Mouse (Mus musculus) urinary bladder, adult 18-20 months (tissue): ENCODE data around the gene Gm10197.
"Not testable (repeated sequence)": the region's sequence is repeated elsewhere in the genome, so short reads cannot be mapped to it uniquely, and the experiment has no call there.

Experiments used
- DNase-seq, 2 experiments: peaks; one replicate each; pipeline ENCODE4 v3.0.0; 2022; ENCODE audit warnings: low spot score in 2 of 2, mixed read lengths in 2 of 2

Gene Gm10197

DNA sequence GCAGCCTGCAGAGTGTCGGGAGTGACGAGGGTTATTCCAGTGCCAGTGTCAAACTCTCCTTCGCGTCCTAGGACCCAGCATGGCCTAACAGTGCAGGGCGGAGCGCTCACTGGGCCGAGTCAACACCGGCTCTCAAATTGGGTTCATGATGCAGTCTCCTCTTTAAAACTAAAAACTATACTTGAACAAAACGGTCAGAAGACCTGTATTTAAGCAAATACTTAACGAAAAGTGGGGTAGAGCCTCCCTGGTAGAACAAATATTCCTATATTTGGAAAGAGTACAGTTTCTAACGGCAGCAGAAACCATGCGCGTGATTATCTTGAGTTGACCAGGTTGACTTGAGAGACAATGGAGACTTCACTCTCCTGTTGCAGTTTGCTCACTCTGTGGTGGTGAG, at the start of gene Gm10197:
Gene Gm10197, minus strand, starts transcription at position 101 of the 400 bp plus-strand sequence.
- no peak for DNase-seq

DNA sequence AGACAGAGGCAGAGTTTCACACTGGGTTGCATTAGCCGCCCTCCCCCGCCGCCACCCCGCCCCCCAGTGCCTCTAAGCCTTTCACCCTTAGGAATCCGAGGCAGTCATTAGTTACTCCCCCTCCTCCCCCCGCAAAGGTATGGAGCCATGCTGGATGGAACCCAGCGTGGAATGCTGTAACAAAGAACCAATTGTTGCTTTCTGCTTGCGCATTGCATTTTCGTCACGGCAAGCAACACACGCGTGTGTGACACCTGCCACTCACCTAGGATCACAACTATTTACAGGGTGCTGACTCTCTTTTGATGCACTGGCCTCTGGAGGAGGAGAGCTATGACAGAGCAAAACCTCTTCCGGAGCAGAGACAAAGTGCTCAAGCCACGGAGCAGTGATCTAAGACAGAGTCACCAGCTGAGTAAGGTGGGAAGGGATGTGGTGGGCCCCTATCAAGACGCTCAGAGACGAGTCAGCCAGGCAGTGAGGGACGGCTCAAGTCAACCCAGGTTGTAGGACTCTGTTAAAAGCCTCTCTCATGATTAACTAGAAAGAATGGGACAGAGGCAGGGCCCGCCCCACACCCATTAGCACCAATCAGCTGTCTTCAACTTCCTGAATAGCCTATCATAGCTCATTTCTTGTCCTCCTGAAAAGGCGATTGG, 49.5 kb upstream of the Gm10197 start:
- peak; percentile 59 to 63 for DNase-seq

DNA sequence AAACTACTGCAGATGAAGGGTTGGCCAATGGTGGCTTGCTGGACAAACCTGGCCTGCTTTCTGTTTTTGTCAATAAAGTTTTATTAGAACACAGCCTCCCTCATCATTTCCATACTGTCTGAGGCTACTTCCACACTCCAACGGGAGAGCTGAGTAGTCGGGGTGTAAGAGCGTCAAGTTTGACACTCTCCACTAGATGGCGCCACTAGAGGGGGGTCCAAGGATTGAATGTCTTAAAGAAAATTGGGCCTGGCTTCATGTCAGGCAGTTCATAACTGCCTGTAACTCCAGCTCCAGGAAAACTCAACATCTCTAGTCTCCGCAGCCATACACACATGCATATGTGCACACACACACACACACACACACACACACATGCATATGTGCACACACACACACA, 48.3 kb upstream of the Gm10197 start:
- peak in 1 of 2 experiments; percentile 42 for DNase-seq

DNA sequence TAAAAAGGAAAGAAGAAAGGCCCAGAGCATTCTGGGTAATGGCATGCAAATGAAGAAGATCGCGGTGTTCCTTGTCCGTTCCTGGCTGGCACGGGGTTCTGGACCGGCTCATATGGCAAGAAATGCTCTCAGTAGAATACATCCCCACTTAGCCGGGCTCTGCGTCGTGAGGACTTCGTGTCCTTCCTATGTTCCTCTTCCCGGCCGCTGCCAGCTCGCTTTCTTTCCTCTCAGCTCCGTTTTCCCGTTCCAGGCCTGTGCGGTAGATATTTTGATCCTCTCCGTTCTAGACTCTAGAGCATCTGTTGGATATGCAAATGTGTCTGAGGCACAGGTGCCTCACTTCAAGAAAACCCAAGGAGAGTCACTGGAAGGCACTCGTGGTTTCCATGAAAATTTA, 43.6 kb upstream of the Gm10197 start:
- DNase-seq: no peak

DNA sequence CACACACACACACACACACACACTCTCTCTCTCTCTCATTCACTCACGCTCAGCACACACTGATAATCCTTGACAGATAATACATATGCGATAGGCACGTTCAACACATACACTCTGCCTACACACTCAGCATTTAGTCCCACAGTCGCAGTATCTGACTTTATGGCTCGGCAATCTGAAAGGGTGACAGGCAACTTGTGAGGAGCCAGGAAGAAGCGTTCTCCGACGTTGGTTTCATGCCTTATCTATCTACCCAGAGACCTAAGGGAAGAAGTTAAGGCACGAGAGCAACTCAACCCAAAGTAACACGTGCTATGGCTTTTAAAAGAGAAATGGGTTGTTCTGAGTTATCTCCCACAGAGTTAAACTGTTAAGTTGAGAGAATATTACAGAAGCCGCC, 43.1 kb upstream of the Gm10197 start:
- no peak for DNase-seq

DNA sequence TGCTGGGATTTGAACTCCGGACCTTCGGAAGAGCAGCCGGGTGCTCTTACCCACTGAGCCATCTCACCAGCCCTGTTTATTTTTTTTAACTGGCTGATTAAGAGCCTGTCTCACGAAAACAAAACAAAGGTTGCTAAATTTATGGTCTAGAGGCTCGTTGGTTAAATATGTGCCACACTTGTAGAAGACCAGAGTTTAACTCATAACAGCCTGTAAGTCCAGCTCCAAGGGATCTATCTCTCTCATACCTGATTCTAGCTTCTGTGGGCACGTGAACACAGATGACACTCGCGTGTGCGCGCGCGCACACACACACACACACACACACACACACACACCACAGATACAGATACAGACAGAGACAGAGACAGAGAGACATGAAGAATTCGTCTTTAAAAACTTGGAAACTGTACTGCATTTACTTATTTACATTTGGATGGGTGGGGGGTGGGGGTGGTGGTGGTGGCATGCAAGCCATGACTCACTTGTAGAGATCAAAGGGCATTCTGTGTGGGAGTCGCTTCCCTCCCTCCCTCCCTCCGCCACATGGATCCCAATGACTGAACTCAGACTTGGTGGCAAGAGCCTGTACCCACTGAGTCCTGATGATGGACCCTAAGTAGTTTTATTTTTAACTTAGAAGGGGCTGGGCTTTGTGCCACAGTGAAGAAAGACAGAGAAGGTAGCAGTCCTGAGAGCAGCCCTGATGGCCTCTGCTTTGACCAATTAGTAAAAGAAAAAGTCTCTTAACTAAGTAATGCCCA, 42.2 kb upstream of the Gm10197 start:
- no peak for DNase-seq

DNA sequence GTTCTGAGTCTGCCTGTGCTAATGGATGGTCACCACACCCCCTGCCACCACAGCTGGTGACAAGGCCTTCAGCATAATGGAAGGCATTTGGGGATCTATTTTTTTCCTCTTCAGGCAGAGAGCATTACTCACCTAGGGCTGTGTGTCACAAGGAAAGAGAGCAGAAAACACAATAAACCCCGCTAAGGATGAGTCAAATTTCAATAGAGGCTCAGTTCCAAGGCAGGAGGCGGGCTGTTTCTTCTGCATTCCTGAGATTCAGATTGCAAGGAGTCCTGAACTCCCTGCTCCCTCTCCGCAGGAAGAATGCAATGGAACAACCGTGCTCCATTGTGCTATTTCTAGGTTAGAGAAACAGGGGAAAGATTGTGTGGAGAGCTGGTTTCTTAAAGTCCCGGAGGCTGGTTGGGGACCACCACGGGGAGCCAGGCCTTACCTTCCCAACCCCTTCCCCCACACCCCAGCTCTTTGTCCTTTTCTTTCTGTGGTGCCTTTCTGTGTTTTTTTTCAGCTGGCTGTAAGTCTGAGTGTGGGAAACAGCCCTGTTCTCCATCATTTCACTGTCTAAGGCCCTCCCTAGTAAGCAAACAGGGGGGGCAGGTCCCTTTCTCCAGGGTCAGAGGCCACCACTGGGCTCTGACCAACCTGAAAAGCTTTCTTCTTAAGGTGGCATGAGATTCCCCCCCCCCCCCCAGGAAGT, 40.7 kb upstream of the Gm10197 start:
- DNase-seq: no peak

DNA sequence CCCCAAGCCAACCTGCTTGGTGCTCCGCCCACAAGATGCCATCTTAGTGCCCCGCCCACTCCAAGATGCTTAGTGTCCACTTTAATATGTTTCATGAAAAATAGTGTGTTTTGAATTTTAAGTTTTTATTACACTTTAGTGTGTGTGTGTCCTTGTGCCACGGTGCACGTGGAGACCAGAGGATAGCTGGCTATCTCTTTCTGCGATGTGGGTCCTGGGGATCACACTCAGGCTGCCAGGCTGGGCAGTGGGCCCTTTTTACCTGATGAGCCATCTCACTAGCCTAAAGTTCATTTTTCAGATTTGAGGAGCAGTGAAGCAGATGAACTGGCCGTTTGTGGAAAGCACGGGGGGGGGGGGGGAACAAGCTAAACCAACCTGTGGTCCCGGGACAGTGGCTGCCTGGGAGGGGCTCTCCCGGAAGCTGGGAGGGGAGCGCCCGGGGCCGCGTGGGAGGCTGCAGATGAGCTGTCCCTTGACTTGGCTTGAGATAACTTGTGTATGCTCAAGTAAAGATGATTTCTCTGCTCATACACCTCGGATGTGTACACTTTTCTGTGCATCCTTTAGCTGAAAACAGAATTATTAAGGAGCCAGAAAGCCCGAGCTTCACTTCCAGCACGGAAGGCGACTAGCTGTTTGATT, 38.2 kb upstream of the Gm10197 start:
- DNase-seq: no peak

DNA sequence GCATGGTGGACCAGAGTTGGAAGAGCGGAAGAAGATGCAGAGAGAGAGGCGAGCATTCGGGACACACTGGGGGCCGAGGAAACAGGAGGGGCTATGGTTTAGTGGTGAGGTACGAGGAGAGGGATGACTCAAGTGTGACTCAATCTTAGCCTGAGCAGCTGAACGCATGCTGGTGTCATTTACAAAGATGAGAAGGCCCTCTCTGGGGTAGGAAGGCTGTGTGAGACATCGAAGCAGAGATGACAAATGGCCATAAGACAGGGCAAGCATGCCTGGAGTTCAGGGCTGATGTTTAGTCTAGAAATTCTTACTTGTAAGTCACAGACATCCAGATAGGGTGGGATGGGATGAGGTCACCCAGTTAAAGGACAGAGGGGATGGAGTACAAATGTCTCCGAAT, 36.8 kb upstream of the Gm10197 start:
- no peak for DNase-seq

DNA sequence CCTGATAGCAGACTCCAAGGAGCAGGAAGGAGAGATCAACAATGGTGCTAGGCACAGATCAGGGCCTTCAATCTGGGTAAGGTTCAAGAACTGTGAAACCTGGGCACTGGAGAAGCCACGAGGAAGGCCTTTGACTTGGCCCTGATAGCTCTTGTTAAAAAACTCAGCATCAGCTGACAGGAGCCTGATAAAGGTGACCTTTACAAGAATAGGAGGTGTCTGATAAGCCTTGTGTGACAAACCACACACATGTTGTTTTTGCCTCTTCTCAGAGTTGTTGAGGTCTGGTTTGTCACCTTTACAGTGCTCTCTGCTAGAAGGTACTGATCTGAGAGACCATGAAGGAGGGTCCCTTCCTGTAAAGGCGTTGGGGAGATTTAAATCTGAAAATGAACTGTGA, 35.8 kb upstream of the Gm10197 start:
- DNase-seq: no peak

DNA sequence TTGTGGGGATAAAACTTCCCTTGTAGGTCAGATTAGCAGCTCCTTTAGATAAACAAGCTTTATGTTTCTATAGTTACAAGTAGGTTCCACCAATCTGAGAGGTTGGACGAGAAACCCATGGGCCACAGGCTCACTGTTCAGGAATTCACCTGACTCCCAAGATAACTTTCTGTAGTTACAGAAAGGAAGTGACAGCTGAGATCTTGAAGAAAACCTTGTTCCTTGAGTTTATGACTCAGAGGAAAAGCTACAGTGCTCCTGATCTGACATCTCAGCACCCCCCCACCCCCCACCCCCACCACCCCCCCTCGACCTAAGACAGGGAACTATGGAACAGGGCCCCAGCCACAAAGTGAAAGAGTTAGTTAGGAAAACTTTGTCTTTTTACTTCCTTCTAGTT, 34.2 kb upstream of the Gm10197 start:
- DNase-seq: no peak

DNA sequence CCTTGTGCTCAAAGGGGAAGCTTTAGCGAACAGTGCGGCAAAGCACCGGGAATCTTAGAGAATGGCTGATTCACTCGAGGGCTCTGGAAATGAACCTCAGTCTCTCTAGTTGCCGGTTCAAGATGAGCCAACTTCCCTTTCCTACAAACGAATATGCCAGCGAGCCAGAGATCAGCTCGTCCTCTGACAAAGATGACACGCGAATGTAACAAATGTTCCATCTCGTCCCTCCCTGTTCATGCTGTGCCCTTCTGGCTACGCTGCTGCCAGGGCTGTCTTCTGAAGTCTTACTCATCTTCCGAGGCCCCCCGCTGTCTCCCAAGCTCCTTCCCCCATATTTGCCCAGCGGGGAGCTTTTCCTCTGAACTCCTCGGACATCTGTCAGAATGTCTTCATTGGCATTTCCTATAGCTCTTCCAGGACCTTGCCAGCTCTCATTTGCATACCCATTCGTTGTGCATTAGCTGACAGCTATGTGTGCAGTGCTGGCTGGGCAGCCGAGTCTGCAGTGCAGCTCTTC, 33.3 kb upstream of the Gm10197 start:
- no peak for DNase-seq

DNA sequence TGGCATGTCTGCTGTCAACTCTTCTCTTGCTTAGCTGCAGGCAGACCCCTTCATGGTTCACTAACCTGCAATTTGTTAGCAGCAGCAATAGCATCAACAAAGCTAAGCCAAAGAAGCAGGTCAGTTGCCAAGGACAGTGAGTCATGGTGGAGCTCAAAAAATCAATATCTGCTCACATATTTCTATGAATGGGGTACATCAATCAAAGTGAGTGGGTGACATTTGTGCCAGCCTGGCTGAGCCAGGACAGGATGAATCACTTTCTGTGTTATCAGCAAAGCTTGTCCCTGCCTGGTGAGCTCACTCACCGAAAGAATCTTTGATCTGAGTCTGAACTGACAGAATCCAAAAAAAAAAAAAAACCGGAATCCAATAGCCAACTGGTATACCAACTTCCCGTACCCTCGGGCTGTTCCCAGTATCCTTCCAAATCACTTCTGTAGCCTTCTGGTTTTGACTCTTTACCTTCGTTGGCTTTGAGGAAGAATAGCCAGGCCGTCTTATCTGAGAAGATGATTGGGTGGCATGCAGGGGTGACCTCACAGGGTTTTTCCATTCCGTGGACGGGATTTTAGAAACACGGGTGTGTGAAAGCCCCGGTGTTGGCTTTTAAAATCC, 32.8 kb upstream of the Gm10197 start:
- DNase-seq: no peak

DNA sequence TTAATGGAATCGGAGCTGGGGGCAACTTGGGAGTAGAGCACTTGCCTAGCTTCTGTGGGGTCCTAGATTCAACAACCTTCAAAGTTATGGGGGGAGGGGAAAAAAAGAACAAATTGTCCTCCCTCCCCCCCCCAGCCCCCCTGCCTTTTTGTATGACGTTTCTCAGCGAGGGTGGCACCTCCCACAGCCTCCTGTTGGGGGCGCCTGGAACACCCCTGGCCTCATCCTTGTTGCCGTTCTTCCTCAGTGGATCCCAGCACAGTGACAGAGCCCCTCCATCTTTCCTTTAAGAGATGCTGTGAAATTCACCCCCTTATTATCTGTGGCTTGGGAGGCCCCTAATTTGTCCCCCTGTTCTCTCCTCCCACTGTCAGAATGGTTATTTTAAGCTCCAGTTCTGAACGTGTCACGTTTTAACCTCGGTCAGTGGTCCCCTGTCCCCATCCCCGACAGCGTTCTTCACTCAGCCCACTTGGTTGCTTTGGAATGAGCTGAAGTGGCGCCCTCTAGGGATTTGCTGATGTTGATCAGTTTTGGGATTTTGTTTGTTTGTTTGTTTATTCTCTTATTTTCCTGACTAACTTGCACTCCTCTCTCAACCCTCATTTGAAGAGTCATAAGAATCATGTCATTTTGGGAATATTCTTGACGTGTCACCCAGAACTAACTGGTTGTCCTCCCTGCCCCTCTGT, 31.3 kb upstream of the Gm10197 start:
- DNase-seq: no peak

DNA sequence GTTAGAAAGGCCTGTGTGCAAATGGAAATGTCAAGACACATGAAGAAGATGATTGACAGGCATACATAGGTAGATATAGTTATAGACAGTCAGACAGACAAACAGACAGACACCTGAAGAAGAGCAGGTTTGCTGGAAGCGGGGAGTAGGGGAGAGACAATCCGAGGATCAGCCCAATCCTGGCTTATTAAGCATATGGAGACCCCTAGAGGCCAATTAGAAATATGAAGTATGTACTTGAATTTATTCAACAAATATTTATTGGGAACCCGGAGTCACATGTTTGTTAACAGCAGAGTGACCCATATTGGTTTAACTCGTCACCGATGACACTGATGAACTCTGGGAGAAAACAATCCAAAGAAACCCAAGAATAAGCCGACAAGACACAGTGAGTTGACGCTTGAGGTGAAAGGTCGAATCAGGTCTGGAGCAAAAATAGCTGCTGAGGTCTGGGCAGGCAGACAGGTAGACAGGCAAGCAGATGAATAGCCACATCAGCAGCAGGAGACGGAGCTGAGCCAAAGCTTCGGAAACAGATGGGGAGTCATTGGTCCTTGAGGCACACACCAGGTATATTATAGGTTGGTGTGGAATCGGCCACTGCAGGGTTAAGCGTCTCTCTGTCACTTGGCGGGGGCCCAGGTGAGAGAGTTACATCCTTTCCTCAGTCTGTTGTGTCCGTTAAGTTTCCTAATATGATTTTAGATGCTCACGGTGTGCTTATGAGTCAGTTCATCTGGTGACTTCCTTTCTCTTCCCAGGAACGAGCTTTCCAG, 29.0 kb upstream of the Gm10197 start:
- no peak for DNase-seq

DNA sequence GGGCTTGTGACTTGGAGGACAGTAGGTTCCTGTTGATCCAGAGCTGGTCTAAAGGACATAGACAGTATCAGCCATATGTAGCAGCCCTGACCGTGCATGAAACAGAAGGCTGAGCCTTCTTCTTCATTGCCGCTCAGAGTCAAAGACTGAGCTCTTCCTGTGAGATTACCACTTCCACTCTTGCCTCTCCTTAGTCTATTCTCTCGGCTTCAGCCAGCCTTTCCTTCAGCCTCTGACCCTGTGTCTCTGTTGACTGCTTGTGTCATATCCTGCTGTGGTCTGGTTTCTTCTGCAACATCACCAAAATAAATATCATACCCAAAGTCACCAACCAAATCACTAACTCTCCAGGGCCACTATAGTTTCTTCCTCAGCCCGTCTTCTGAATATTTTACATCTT, 27.6 kb upstream of the Gm10197 start:
- no peak for DNase-seq

DNA sequence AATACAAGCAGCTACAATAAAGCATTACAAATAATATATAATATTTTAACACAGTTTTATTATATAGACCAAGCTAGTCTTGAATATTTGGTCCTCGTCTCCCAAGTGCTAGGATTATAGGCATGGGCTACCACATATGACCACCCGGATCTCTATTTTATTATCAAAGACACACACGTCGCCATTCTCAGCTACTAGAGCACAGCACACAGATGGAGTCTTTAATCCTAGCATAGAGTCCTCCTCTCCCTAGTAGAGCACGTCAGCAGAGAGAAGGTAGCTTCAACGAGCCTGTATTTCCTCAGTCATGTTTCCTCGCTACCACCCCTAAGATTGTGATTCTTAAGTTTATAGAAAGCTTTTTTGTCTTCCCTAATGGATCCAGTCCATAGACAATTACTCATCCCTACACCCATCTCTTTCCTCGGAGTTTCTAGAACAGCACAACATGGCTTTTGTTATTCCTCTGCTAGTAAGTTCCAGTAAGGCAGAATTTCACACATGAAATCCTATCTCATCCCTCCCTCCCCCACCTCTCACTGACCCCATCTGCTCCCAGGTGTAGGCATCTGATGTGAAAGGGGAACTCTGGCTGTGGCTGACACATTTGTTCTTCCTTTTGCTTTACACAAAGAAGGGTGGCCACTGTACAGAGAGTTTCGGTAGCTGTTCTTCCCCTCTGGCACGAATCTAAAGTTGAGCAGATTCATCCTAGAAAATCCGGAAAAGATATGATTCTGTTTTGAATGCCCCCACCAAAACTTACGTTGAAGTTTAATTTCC, 26.1 kb upstream of the Gm10197 start:
- DNase-seq: no peak

DNA sequence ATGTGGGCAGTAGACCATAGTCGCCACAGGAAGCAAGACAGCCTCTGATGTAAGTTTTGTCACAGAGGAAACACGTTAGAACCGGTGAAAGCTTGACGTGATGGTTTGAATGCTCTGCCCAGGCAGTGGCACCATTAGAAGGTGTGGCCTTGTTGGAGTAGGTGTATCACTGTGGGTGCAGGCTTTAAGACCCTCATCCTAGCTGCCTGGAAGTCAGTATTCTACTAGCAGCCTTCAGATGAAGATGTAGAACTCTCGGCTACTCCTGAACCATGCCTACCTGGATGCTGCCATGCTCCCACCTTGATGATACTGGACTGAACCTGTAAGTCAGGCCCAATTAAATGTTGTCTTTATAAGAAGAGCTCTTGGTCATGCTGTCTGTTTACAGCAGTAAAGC, 24.2 kb upstream of the Gm10197 start:
- not testable (repeated sequence) for DNase-seq

DNA sequence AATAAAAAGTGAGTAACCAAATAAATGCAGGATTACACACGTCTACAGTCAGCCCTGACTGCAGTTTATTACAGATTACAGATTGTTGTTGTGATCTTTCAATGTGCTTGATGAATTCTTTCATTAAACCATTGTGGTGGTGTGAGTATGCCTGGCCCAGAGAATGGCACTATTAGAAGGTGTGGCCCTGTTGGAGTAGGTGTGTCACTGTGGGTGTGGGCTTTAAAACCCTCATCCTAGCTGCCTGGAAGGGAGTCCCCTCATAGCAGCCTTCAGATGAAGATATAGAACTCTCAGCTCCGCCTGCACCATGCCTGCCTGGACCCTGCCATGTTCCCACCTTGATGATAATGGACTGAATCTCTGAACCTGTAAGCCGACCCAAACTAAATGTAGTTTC, 23.4 kb upstream of the Gm10197 start:
- not testable (repeated sequence) for DNase-seq
